Mouse (Mus musculus) spleen, adult 12 weeks (tissue): ENCODE measurements around the gene Vldlr.

Experiments used
- DNase-seq: peaks from one replicate; pipeline ENCODE4 v3.0.0; 2022; ENCODE audit warnings: low spot score

The Vldlr gene

DNA sequence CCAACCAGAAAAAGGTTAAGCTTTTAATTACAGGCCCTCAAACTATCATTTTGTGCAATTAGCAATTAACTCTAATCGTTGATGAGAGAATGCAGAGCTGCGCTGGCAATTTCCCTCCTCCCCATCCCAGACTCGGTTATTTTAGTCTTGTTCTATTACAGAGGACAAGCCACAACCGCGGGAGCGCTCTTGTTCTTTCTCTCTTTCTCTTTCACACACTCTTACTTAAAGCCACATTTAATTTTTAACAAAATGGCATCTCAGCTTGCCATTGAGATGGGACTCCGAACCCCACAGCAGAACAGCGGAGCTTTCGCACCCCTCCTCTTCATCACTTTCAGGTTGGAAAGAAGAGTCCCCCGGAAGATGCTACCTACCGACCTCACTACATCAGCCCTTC is at the start of gene Vldlr:
TSS of gene Vldlr (plus strand) at position 167 of the 400 bp plus-strand sequence.
- no peak for DNase-seq

GRCm38 (mm10) chr19:27167601-27168319 is 48.5 kb upstream of the Vldlr start:
- DNase-seq, result no peak

DNA sequence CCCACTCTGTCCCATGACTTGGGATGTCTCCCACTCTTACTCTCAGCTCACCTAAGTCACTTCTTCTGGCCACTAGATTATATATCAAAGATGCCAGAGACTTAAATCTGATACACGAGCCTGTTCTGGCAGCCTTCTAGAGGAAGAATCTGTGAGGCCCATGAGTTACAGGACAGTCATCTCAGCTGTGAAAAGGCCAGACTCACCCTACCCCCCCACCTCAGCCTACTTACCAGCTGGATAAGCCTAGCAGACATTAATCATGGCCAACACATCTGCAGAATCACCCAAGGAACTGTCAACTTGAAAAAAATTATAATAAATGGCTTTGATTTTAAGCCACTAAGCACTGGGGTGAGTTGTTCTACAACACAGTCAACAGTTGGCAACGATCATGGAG is 42.4 kb upstream of the Vldlr start:
- no peak for DNase-seq

GRCm38 (mm10) chr19:27175617-27176016 is 40.7 kb upstream of the Vldlr start:
- DNase-seq, result no peak

- DNase-seq, result no peak
Observed at GRCm38 (mm10) chr19:27176558-27176957, 39.7 kb upstream of the Vldlr start.

DNA sequence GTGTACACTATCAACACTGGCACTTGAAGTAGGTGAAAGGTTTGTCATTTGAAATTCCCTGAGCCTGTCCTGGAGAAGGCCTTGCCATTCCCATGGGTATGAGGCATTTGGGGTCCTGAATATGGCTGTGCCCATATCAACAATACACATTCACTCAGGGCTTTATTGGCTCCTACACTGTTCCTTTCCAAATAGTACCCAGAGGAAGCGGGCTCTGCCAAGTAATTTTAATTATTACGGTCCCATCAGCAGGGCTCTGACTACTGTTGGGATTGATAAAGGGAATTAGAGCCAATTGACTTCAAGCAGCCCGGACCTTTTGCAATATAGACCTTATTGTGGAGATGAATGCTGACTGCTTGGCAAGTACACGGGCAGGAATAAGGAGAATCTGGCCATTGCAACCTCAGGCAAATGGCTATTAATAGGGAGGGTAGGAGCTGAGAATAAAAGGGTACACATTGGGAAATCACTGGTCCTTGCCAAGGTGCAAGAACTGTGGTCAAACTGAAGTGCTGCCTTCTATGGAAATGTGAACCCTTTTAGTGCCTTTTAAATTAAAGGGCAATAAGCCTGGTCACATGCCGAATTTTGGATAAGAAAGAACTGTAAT is 38.0 kb upstream of the Vldlr start:
- DNase-seq, result no peak

GRCm38 (mm10) chr19:27180351-27181122 is 35.7 kb upstream of the Vldlr start:
- DNase-seq, result no peak

GRCm38 (mm10) chr19:27183511-27183910 is 32.8 kb upstream of the Vldlr start:
- no peak for DNase-seq

DNA sequence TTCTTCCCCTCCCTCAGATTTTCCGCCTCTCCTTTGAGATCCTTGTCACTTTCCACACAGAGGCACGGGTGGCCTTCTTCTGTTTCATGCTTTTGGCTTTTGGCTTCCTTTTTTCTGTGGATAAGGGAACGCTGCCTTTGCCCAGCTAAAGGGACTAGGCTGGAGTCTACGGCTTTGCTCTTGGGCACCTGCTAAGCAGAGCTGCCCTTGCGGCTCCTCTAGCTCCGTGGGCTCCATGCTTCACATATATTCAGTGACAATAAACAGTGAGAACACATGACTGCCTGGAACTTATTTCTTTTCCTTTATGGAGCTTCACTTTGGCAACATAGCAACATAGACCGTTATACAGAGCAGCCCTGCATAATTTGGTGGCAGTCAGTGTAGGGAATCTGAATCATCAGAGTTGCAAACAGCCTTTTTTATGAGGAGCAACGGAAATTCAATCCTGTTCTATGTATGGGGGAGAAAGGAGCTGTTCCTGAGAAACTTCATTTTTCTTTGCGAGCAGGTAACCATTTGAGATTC is 12.5 kb upstream of the Vldlr start:
- no peak for DNase-seq

DNA sequence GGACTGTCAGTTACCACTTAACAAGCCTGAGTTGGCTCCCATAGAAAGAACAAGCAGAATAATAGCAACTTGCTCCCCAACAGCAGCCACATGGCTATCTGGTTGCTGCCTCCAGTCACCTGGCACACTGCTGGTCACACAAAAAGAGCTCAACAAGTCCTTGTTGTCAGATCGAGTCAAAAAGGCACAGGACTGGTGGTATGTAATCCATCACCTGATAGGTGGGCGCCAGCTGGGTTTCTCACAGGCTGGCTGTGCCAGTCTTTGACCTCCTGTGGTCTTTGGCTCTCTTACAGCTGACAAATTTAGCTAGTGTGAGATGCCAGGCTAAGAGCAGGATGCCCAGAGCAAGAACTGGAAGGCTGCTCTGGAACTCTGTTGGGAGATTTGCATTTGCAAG is 5.3 kb upstream of the Vldlr start:
- DNase-seq, result no peak

GRCm38 (mm10) chr19:27215596-27215995 is 688 bp upstream of the Vldlr start:
- no peak for DNase-seq

DNA sequence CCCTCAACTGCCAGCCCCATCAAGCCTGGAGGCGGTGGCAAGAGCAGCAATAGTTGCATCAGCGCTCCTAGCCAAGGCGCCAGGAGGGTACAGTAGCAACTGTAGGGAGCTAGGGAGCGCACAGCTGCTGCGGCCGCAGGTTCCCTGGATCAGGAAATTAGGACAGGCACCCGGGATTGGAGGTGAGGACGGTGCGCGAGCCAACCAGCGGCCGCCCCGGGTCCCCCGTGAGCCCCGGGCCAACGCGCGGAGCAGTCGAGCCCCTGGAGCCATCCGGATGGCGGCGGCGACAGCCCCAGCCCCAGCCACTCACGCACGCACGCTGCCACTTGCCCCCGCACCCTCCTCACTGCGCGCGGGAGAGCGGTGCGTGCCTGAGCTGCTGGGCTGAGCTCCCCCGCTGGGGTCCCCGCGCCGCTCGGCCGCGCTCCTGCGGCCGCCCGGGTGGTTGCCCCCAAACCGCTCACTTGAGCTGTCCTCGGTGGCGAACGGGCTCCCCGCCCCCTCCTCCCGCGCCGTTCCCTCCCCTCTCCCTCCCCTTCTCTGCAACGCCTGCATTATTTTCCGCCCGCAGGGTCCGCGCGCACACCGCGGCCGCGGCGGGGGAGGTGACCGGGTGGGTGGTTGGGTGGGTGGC is 601 bp downstream of the Vldlr start:
- DNase-seq, result no peak

DNA sequence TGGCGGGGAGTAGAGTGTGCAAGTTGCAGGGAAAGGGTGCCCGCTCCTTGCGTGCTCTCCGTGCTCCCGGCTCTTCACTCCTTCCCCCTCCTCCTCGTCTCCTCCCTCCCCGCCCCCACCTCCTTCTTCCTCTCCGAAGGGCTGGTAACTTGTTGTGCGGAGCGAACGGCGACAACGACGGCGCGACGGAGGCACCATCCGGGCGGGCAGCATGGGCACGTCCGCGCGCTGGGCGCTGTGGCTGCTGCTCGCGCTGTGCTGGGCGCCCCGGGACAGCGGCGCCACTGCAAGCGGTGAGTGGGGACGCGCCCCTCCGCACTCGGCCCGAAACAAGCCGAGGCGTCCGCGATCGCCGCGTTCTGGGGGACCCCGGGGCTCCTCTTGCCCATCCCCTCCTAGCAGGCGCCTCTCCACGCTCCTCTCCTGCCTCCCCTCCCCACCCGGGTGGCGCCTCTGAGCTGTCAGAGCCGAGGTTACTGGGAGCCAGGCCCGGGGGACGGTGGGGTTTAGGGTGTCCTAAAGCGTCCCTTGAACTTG is 1.2 kb downstream of the Vldlr start:
- no peak for DNase-seq

DNA sequence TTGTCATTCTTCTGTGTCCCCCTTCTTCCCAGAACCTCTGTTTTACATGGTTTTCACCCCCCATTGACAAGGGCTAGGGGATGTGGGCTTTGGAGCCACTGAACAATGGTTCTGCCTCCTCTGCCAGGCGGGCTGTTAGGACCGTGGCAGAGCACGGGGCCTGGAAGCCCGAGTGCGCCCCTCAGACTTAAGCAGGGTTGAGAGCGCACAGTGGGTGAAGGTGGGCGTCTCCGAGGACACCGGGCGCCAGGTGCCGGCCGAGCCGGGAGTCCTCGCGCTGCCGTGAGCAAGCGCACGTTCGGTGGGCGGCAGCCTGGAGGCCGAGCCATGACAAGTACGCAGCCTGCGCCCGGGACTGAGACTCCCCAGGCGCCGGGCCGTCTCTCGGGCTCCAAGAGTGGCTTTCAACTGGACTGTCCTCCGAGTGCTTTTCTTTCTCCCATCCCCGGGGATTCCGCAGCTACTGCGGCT is 1.7 kb downstream of the Vldlr start:
- DNase-seq, result no peak

GRCm38 (mm10) chr19:27218561-27219262 is 2.4 kb downstream of the Vldlr start:
- DNase-seq, result no peak

GRCm38 (mm10) chr19:27219586-27219985 is 3.3 kb downstream of the Vldlr start:
- no peak for DNase-seq

DNA sequence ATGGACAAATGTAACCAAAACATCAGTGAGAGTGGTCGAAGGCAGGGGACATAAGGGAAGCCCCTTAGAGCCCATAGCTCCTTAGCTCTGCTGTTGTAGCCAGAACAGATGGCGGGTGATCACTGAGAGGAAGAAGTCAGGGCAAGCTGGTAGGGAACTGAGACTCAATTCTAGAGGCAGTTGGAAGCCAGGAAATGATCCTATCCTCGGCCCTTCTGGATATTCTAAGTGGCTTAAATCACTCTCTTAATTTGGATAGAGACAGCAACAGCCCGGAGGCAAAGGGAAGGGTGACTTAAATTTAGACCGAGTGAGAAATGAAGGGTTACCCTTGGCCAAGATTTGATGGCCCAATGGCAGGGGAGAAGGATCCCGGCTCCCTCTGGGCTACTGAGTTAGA is 6.8 kb downstream of the Vldlr start:
- no peak for DNase-seq

- DNase-seq, result no peak
Observed at GRCm38 (mm10) chr19:27224356-27224755, 8.1 kb downstream of the Vldlr start.

- DNase-seq, result no peak
Observed at GRCm38 (mm10) chr19:27226626-27227025, 10.3 kb downstream of the Vldlr start.

- DNase-seq, result no peak
Observed at GRCm38 (mm10) chr19:27227131-27227530, 10.8 kb downstream of the Vldlr start.

DNA sequence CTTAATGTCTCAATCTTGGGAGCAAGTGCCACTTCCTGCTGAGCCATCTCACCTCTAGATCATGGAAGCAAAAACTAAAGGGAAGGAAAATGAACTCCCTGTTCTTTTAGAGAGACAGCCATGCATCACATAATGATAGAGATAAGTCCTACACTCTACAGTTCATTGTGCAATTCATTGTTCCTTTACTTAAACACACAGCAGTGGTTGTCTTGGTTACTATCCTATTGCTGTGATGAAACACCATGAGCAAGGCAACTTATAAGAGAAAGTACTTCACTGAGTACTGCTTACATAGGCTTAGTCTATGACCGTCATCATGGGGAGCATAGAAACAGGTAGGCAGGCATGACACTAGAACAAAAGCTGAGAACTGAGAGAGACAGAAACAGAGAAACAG is 12.0 kb downstream of the Vldlr start:
- DNase-seq, result no peak
